Mouse (Mus musculus): ENCODE data around the gene Grik3.

GRCm38 (mm10) chr4:125726241-125726640 is 235.7 kb downstream of the Grik3 start:
- no peak for TF ChIP-seq CTCF (IDR thresholded peaks at IDR 0.05; ENCODE audit: borderline replicate concordance, insufficient read depth, low read length)
- TF ChIP-seq POLR2A (IDR thresholded peaks at IDR 0.05; ENCODE audit: low read depth, low read length) = no peak

All from embryonic fibroblast, embryonic 13.5 days (primary cell).